Mouse (Mus musculus) thymus, adult 18-20 months (tissue): ENCODE results near the gene Slc10a4.

Source experiments
- DNase-seq, 2 experiments: peaks; one replicate each; pipeline ENCODE4 v3.0.0; 2022; ENCODE audit warnings: mixed read lengths in 2 of 2

Gene Slc10a4

DNA sequence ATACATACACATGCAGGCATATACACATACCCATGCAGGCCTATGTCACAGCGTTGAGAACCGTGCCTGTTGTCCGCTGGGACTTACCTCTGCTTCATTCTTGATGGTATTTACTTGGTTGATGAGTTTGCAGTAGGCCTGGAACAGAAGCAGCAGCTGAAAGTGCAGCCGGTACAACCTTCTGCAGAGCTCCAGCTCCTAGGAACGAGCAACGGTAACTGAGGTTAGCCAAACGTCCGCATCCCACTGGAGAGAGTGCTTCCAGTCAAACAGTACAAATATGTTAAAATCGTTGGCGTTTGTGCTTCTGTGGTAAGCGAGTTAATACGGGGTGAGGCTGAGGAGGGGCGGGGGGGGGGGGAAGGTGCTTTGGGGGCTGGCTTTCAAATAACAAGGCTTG, 17.1 kb downstream of the Slc10a4 start:
- DNase-seq: no peak

DNA sequence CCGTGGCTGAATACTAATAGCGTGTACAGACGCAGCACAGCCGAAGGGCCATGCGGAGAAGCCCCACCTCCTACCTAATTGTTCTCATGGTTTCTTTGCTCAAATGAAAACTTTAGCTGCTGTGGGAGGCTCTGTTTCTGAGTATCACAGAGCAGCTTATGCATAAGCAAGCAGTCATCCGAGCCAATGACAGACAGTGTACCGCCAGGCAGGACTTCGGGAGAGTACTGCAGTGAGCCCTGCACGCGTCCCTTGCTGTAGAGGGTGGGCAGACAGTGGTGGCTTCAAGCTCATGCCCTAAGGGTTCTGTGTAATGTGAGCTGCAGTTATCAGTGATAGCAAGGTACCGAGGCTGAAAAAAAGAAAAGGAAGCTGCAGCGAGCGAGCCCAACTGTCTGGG, 22.0 kb downstream of the Slc10a4 start:
- DNase-seq: no peak

DNA sequence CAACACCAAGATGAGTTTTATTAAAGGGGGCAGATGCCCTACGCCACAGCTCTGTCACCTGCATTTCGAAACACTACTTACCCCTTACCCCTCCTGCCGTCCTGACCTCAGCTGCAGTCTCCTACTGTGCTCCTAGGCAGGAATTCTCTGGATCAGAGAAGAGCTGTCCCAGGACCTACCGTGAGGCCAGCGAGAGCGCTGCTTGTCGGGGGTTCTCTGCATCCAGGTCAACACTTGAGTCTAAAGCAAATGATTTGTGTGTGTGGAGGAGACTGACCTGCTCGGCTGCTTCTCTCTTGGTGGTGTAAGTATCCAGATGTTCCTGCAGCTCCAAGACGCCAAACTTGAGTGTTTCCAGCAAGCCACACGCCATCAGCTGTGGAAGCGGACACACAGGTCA, 25.8 kb downstream of the Slc10a4 start:
- no peak for DNase-seq

DNA sequence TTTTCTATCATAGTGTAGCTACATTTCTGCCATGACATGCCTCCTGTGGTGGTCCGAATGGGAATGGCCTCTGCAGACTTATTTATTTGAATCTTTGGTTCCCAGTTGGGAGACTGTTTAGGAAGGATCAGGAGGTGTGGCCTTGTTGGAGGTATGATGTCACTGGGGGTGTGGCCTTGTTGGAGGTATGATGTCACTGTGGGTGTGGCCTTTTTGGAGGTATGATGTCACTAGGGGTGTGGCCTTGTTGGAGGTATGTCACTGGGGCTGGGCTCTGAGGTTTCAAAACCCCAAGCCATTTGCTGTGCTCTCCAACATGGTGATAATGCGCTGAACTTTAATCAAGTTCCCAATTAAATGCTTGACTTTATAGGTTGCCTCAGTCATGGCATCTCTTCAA, 37.4 kb downstream of the Slc10a4 start:
- no peak for DNase-seq

DNA sequence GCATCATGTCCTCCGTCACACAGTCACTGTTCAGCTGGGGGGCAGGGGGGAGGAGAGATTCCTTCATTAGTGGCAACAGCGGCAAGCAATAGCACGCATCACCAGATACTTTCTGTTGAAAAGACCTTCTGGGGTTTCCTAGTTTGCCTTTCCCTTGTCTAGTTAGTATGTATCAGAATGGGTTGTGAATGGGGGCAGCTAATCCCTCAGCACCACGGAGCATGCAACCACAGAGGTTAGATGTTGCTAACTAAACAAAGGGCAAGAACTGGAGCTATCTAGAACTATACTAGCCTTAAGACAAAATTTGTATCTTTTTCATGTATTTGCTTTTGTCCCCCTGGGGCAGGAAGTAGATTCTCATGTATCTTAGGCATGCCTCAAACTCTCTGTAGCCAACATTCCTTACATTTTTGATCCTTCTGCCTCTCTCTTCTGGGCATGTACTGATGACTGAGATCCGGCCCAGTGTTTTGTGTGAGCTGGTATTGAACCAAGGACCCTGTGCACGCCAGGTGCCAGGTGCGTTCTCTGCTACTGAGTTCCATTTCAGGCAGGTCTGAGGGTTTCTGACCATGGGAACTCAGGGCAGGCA, 41.1 kb downstream of the Slc10a4 start:
- no peak for DNase-seq

DNA sequence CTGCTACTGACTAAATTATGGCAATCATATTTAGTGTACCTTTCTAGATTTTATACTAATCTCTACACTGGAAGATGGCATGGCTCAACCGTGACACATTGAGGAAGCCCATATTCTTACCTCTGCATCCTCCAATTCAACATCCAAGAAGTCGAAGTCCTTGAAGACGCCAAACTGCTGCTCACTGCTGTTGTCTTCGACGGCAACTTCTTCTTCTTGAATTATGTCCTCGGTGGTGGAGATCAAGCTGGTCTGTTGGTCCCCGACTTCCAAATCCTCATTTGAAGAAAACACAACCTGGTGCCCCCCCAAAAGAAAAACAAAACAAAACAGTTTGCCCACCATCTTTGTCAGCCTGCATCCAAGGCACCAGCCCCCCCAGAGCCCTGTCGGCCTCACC, 47.2 kb downstream of the Slc10a4 start:
- DNase-seq: no peak

DNA sequence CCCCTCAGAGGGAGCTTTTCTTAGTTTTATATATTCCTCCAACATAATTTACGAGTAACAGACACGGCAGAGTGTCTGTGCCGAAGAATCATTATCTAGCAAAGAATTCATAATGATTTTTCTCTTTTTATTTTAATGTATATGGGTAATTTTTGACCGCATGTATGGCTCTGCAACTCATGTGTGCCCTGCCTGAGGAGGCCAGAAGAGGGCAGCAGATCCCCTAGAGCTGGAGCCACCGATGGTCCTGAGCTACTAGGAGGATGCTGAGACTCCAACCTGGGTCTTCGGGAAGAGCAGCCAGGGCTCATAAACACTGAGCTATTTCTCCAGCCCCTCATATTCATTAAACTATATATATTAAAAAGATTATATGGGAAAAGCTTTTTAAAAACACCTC, 49.8 kb downstream of the Slc10a4 start:
- DNase-seq: no peak

DNA sequence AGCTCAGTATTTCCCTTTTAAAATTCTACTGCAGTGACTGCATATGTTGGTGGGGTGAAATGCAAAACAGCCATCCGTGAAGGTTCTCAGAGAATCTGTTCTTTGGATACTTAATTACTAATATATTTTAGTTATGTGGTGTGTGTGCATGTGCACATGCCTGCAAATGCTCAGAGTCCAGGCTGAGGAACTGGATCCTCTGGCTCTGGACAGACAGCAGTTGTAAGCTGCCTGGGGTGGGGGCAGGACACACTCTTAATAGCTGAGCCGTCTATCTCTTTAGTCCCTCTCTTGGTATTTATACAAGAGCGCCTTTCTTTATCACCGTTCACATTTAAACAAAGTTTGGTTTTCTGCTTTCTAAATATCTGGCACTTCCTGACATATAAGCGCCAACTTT, 50.3 kb downstream of the Slc10a4 start:
- no peak for DNase-seq

DNA sequence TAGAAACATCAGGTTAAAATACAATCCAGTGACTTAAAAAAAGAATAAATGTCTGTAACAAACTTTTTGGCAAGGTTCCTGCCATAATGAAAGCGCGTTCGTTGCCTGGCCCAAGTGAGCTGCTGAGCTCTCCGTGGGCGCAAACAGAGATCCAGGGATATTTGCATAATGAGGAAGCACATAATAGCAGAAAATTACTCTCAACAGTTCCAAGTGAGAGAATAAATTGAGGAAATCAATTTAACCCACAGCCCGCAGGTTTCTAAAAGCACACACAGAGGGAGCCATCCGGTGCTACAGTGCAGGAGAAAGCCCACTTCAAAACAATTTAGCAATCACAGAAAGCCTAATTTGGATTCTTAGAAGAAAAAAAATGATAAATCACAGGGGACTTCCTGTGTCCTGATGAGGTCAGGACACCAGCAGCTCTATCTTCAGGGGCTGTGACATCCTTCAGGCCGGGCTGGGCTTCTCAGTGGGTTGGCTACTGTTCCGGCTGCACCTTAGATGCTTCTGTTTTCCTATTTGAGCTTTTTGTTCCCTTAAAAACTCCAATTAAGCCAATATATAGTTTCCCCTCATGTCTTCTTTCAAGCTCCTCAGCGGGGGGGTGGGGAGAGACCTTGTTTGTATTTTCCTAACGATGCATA, 54.9 kb downstream of the Slc10a4 start:
- no peak for DNase-seq
